Mouse (Mus musculus) MEL (cell line): ENCODE data around the gene Rasgef1b. TPM values are rescaled to one million over a fixed set of nuclear protein-coding genes. Genes with fewer than 3 reads are reported as not detected.
A peak's percentile ranks its signal among the peaks of the same experiment; 100 is the strongest.

ENCODE experiments used
- DNase-seq: peaks from one replicate; pipeline ENCODE4 v3.0.0; 2011; ENCODE audit warnings: low read depth, low spot score
- H3K27ac ChIP-seq: 2 replicates; pipeline ENCODE4 v1.5.1; 2012; ENCODE audit warnings: low read depth, mild to moderate bottlenecking, control low read depth, low read length, moderate library complexity; ENCODE audit not compliant: control insufficient read depth
- H3K27me3 ChIP-seq, 2 experiments: fragments of 150-350 bp in 1 of 2; sonication (generic) in 1 of 2; 2 replicates each; pipeline ENCODE4 v1.6.1; 2012; ENCODE audit warnings: low read length in 2 of 2, mild to moderate bottlenecking in 2 of 2, improper control_type of control experiment in 1 of 2, moderate library complexity in 1 of 2; ENCODE audit not compliant: insufficient read depth in 2 of 2, control insufficient read depth in 1 of 2
- H3K36me3 ChIP-seq, 2 experiments: 2 replicates each; pipeline ENCODE4 v1.6.1; 2012 to 2014; ENCODE audit warnings: low read length in 2 of 2, improper control_type of control experiment in 1 of 2, inconsistent platforms in 1 of 2, mild to moderate bottlenecking in 1 of 2; ENCODE audit not compliant: insufficient read depth in 2 of 2, control insufficient read depth in 1 of 2
- H3K4me1 ChIP-seq, 2 experiments: fragments of 150-350 bp in 1 of 2; sonication (generic) in 1 of 2; 2 replicates each; pipeline ENCODE4 v1.6.1; 2012; ENCODE audit warnings: low read length in 2 of 2, improper control_type of control experiment in 1 of 2, mild to moderate bottlenecking in 1 of 2; ENCODE audit not compliant: insufficient read depth in 2 of 2, control insufficient read depth in 1 of 2
- H3K4me3 ChIP-seq, 2 experiments: fragments of 150-350 bp in 1 of 2; sonication (generic) in 1 of 2; 2 replicates each; pipeline ENCODE4 v1.5.1; 2012; ENCODE audit warnings: low read depth in 2 of 2, low read length in 2 of 2, mild to moderate bottlenecking in 2 of 2, moderate library complexity in 2 of 2, control low read depth in 1 of 2, improper control_type of control experiment in 1 of 2; ENCODE audit not compliant: control insufficient read depth in 1 of 2, insufficient read depth in 1 of 2
- H3K79me2 ChIP-seq: 2 replicates; pipeline ENCODE4 v1.6.1; 2012; ENCODE audit warnings: mild to moderate bottlenecking, low read length, moderate library complexity; ENCODE audit not compliant: control insufficient read depth, poor library complexity, insufficient read depth
- H3K9ac ChIP-seq: 2 replicates; pipeline ENCODE4 v1.6.1; 2012; ENCODE audit warnings: low read depth, mild to moderate bottlenecking, control low read depth, low read length, moderate library complexity; ENCODE audit not compliant: control insufficient read depth, poor library complexity, severe bottlenecking
- H3K9me3 ChIP-seq: fragments of 150-350 bp; sonication (generic); replicated peaks from 2 replicates; pipeline ENCODE4 v1.6.1; 2012; ENCODE audit warnings: mild to moderate bottlenecking, low read length, improper control_type of control experiment, moderate library complexity; ENCODE audit not compliant: insufficient read depth
- CTCF ChIP-seq, 3 experiments: IDR thresholded peaks in 2 of 3; conservative IDR thresholded peaks in 1 of 3; 2 replicates each; pipeline ENCODE4 v1.5.1; 2011 to 2012; ENCODE audit warnings: low read length in 3 of 3, low read depth in 2 of 3, mild to moderate bottlenecking in 2 of 3, improper control_type of control experiment in 1 of 3, inconsistent platforms in 1 of 3, mixed read lengths in 1 of 3, moderate library complexity in 1 of 3; ENCODE audit not compliant: control insufficient read depth in 1 of 3, insufficient read depth in 1 of 3, poor library complexity in 1 of 3, severe bottlenecking in 1 of 3
- ELF1 ChIP-seq: IDR thresholded peaks from 2 replicates; pipeline ENCODE4 v1.6.1; 2014; ENCODE audit warnings: low read depth, mild to moderate bottlenecking, inconsistent platforms, low read length, improper control_type of control experiment, moderate library complexity
- GABPA ChIP-seq: IDR thresholded peaks from 2 replicates; pipeline ENCODE4 v1.6.1; 2012; ENCODE audit warnings: low read depth, mild to moderate bottlenecking, inconsistent platforms, low read length, improper control_type of control experiment, moderate library complexity
- GATA1 ChIP-seq: IDR thresholded peaks from 2 replicates; pipeline ENCODE4 v1.6.1; 2011; ENCODE audit warnings: low read depth, low read length, improper control_type of control experiment
- HCFC1 ChIP-seq: IDR thresholded peaks from 2 replicates; pipeline ENCODE4 v1.6.1; 2012; ENCODE audit warnings: low read depth, mild to moderate bottlenecking, inconsistent platforms, low read length, improper control_type of control experiment, moderate library complexity
- MYC ChIP-seq: IDR thresholded peaks from 2 replicates; pipeline ENCODE4 v1.6.1; 2011; ENCODE audit warnings: low read depth, mild to moderate bottlenecking, low read length, improper control_type of control experiment, moderate library complexity
- NRF1 ChIP-seq: IDR thresholded peaks from 2 replicates; pipeline ENCODE4 v1.6.1; 2014; ENCODE audit warnings: low read depth, mild to moderate bottlenecking, inconsistent platforms, low read length, improper control_type of control experiment, moderate library complexity; ENCODE audit not compliant: poor library complexity, insufficient read depth, severe bottlenecking
- POLR2A ChIP-seq, 2 experiments: IDR thresholded peaks; 2 replicates each; pipeline ENCODE4 v1.6.1; 2011 to 2012; ENCODE audit warnings: low read length in 2 of 2, mild to moderate bottlenecking in 2 of 2, control low read depth in 1 of 2, improper control_type of control experiment in 1 of 2, low read depth in 1 of 2, moderate library complexity in 1 of 2; ENCODE audit not compliant: control insufficient read depth in 1 of 2, insufficient read depth in 1 of 2, poor library complexity in 1 of 2
- TAL1 ChIP-seq: IDR thresholded peaks from 2 replicates; pipeline ENCODE4 v1.6.1; 2012; ENCODE audit warnings: mild to moderate bottlenecking, inconsistent platforms, low read length, moderate library complexity, mixed read lengths
- TBP ChIP-seq: IDR thresholded peaks from 2 replicates; pipeline ENCODE4 v1.8.0; 2011; ENCODE audit warnings: low read depth, low read length, improper control_type of control experiment
- TCF12 ChIP-seq: IDR thresholded peaks from 2 replicates; pipeline ENCODE4 v1.6.1; 2014; ENCODE audit warnings: low read depth, mild to moderate bottlenecking, inconsistent platforms, low read length, improper control_type of control experiment, moderate library complexity
- polyA plus RNA-seq, 2 experiments: library from polyadenylated mRNA; stranded (reverse) in 1 of 2; unstranded in 1 of 2; fragments of >175 nt in 1 of 2; fragments of >200 nt in 1 of 2; gene quantifications; 2 replicates each; pipeline versions ENCODE4 v1.2.1 to v1.2.4; 2012; ENCODE audit warnings: low replicate concordance in 2 of 2, low read depth in 1 of 2; ENCODE audit not compliant: insufficient read length in 2 of 2, insufficient read depth in 1 of 2, missing spikeins in 1 of 2
- total RNA-seq: library from RNA; depleted of rRNA; stranded (reverse); fragments of 300-350 nt; gene quantifications from 2 replicates; pipeline ENCODE4 v1.2.3, GENCODE M21; 2012

Gene Rasgef1b
- total and polyA plus RNA-seq, 3 experiments, result not detected

- no peak for TF ChIP-seq NRF1
- TF ChIP-seq MYC, result no peak
- TF ChIP-seq CTCF (IDR thresholded peaks at IDR 0.05 in 2 of 3, conservative IDR thresholded peaks at IDR 0.05 in 1 of 3; ENCODE audit: control insufficient read depth in 1 of 3, insufficient read depth in 1 of 3, low read depth in 2 of 3, low read length in 3 of 3, poor library complexity in 1 of 3, severe bottlenecking in 1 of 3), result peak in 2 of 3 experiments; percentile 4 to 17; a peak in 2 of 6 replicates
- Histone ChIP-seq H3K79me2 (no peaks in the 10 kb centered on the region), H3K27me3 (no peaks in the 10 kb centered on the region), H3K4me1 (no peaks in the 10 kb centered on the region), H3K4me3 (no peak overlapping the region), H3K9ac (no peak overlapping the region), H3K36me3 (no peaks in the 10 kb centered on the region), H3K27ac (no peak overlapping the region), H3K9me3 (no peaks in the 10 kb centered on the region)
- no peak for DNase-seq
These were observed 98.8 kb downstream of the Rasgef1b start for GRCm38 (mm10) chr5:99630087-99630486.

GRCm38 (mm10) chr5:99625603-99626002 lies 103.3 kb downstream of the Rasgef1b start:
- no peaks in the 10 kb centered on the region for H3K9me3 ChIP-seq
- H3K36me3 ChIP-seq, result no peaks in the 10 kb centered on the region
- H3K9ac ChIP-seq, result no peak overlapping the region
- no peak for TF ChIP-seq POLR2A (IDR thresholded peaks at IDR 0.05; ENCODE audit: control insufficient read depth in 1 of 2, insufficient read depth in 1 of 2, low read depth in 1 of 2, low read length in 2 of 2, poor library complexity in 1 of 2)
- TF ChIP-seq, all 39 proteins: peak for 0
- Histone ChIP-seq H3K79me2 (no peaks in the 10 kb centered on the region), H3K4me1 (no peaks in the 10 kb centered on the region), H3K27ac (no peak overlapping the region), H3K4me3 (no peak overlapping the region), H3K27me3 (no peaks in the 10 kb centered on the region)
- DNase-seq, result no peak

- H3K79me2 ChIP-seq, result no peaks in the 10 kb centered on the region
- no peak for TF ChIP-seq TCF12
- TF ChIP-seq NRF1, result no peak
- no peak for TF ChIP-seq ELF1
- TF ChIP-seq TBP, result no peak
- no peak for TF ChIP-seq POLR2A (IDR thresholded peaks at IDR 0.05; ENCODE audit: control insufficient read depth in 1 of 2, insufficient read depth in 1 of 2, low read depth in 1 of 2, low read length in 2 of 2, poor library complexity in 1 of 2)
- TF ChIP-seq HCFC1, result no peak
- TF ChIP-seq GATA1, result no peak
- TF ChIP-seq TAL1, result no peak
- TF ChIP-seq GABPA, result no peak
- TF ChIP-seq, all 39 proteins: peak for 0
- H3K27ac ChIP-seq, result no peak overlapping the region
- DNase-seq, result no peak
- no peaks in the 10 kb centered on the region for H3K9me3 ChIP-seq
- H3K4me1 ChIP-seq, result no peaks in the 10 kb centered on the region
- no peak overlapping the region for H3K4me3 ChIP-seq
- no peak overlapping the region for H3K9ac ChIP-seq
- no peaks in the 10 kb centered on the region for H3K27me3 ChIP-seq
- H3K36me3 ChIP-seq, result no peaks in the 10 kb centered on the region
These were observed 108.1 kb downstream of the Rasgef1b start for GRCm38 (mm10) chr5:99620771-99621170.
